Mouse (Mus musculus): Measurements from ENCODE around the gene Arhgef17. TPM values are rescaled to one million over a fixed set of nuclear protein-coding genes. Genes with fewer than 3 reads are reported as not detected.
A peak's percentile ranks its signal among the peaks of the same experiment; 100 is the strongest.

The Arhgef17 gene
- 6.5 TPM in 2 replicates for polyA plus RNA-seq (2016; fragmentation: Nextera tagmentation; extraction: Ambion mirVana)

DNA sequence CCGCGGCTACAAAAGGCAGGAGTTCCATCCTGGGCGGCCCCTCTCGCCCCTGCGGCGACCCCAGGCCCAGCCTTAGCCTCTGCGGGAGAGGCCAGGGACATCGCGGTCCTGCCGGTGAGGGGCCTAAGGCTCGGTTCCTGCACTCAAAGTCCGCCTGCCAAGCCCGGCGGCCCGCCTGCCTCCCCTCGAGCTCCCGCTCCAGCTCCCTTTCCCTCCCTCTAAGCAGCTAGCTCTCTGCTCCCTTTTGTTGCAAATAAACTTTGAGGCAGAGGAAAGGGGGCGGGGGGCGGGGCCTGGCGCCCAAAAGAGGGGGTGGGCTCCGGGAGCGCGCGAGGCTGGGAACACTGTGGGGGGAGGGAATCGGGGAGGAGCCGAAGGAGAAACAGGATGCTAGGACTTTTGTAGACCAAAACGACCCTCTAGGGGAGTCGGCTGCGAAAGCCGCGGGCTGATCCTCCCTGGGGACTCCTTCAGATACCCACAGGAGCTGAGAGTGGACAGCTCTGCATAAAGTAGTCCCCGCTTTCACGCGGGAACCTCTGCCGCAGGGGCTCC is at the start of gene Arhgef17:
TSS of gene Arhgef17 (minus strand) at position 182 of the 555 bp plus-strand sequence.
- peaks cover 26% of the 10 kb centered on the region for H3K36me3 ChIP-seq (replicated peaks)
- peak within 1 kb of the TSS; percentile 98 for H3K27ac ChIP-seq
- peaks cover 62% of the 10 kb centered on the region for H3K4me1 ChIP-seq
- DNase-seq (ENCODE audit: extremely low spot score, low spot score), result peak; percentile 93
- H3K27me3 ChIP-seq (ENCODE audit: poor library complexity, severe bottlenecking), result peaks cover 34% of the 10 kb centered on the region
- WGBS, result under 1% methylated on average over 34 of the region's 35 CpGs
- H3K4me3 ChIP-seq, result peak within 1 kb of the TSS; percentile 84
- H3K9me3 ChIP-seq, result no peaks in the 10 kb centered on the region

DNA sequence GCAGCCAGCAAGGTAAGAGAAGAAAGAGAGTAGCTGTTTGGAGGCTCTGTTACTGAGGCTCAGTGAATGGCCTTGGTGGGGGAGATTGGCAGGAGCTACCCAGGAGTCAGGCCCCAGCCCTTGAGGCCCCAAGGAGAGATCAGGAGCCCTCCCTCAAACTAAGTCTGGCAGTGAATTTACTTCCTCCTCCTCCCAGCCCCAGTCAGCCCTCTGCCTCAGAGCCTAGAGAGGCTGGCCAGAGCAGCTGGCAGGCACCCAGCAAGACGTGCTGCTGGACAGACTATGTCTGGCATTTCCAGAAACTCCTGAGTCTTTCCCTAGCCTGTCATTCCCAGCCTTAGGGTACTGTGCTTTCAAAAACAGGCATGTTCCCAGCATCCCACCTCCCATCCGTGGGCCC is 47.3 kb upstream of the Arhgef17 start:
- WGBS, result 60% methylated on average over 2 of the region's 2 CpGs
- Histone ChIP-seq H3K27me3 (ENCODE audit: poor library complexity, severe bottlenecking) (peaks cover 25% of the 10 kb centered on the region), H3K27ac (no peak overlapping the region), H3K36me3 (replicated peaks) (no peaks in the 10 kb centered on the region), H3K4me1 (peaks cover 9% of the 10 kb centered on the region), H3K4me3 (no peak overlapping the region), H3K9me3 (no peaks in the 10 kb centered on the region)
- no peak for DNase-seq (ENCODE audit: extremely low spot score, low spot score)

DNA sequence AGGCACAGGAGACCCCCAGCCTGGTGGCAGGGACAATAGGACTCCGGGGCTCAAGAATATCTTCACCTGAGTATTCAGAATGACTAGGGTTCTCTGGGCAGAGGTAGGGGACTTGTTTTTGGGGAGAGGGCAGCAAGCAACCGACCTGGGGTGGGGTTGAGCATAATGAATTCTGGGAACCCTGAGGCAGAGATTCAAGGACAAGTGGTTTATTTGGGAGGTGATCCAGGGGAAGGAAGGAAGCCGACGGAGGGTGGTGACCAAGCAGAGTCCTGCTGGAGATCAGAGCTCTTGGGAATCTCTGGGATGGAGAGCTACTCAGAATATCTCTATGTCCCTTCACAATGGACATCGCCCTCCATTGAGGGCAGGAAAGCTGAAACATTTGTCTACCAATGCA is 46.3 kb upstream of the Arhgef17 start:
- no peaks in the 10 kb centered on the region for H3K36me3 ChIP-seq (replicated peaks)
- H3K9me3 ChIP-seq, result no peaks in the 10 kb centered on the region
- no peak for DNase-seq (ENCODE audit: extremely low spot score, low spot score)
- no peak overlapping the region for H3K27ac ChIP-seq
- peaks cover 35% of the 10 kb centered on the region for H3K27me3 ChIP-seq (ENCODE audit: poor library complexity, severe bottlenecking)
- 90% methylated on average over 5 of the region's 5 CpGs for WGBS
- peaks cover 12% of the 10 kb centered on the region for H3K4me1 ChIP-seq
- no peak overlapping the region for H3K4me3 ChIP-seq

DNA sequence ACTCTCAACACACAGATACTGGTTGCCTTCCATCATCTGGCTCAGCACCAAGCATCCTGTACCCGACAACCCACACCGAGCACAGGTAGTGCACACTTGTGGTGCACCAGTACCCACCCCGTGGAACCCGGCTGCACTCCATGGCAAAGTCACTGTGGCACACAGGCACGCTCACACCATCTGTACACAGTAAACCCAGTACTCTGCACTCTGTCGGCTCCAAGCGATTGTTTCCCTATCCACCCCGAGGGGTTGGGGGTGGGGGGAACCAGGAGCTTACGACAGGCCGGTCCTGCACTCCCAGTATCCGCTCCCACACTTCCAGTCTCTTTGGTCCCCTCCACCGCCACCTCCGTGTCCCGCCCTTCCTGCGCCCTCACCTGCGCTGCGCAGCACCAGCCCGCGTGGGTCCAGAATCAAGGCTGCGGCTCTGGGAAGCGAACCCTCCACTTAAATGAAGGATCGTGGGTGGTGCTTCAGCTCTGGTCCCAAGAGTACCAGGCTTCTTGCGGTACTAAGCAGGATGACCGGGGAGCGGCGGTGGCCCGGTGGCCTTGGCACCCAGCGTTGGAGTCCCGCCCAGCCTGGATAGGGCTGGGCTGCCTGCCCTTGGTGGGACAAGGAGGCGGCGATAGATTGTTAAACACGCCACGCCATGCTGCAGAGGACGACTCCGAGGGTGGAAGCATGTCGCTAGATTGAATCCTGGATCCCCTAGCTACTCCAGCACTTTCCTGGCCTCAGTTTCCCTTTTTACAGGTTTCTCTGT is 42.4 kb upstream of the Arhgef17 start, which contains the start of gene P2ry6:
TSS of gene P2ry6 (minus strand) at position 515 of the 769 bp plus-strand sequence.
- no peaks in the 10 kb centered on the region for H3K9me3 ChIP-seq
- 5% methylated on average over 36 of the region's 36 CpGs for WGBS
- DNase-seq (ENCODE audit: extremely low spot score, low spot score), result no peak
- H3K4me3 ChIP-seq, result peak within 1 kb of the TSS; percentile 50
- 0 out of 2 replicates have a peak within 1 kb of the TSS, but pooled peaks have one; percentile 44 for H3K27ac ChIP-seq
- H3K27me3 ChIP-seq (ENCODE audit: poor library complexity, severe bottlenecking), result peaks cover 62% of the 10 kb centered on the region
- peaks cover 12% of the 10 kb centered on the region for H3K4me1 ChIP-seq
- H3K36me3 ChIP-seq (replicated peaks), result no peaks in the 10 kb centered on the region

DNA sequence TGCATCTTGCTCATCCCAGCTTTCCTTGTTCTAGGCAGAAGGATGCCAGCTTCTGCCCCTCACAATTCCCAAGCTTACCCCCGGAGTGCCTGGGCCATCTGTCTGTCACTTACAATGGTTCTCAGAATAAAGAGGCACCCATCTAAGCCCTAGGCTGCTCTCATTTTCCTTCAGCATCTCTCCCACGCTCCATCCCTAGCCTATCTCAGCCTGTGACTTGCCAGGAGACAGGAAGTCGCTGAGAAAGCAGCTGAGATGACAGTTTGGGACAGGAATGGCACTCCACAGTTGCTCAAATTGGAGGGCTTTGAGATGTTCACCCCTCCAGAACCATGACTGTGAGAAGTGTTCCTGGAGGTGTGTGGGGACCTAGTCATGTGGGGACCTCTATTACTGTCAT is 41.0 kb upstream of the Arhgef17 start:
- WGBS, result 42% methylated on average over 3 of the region's 3 CpGs
- H3K27me3 ChIP-seq (ENCODE audit: poor library complexity, severe bottlenecking), result peaks cover 63% of the 10 kb centered on the region

DNA sequence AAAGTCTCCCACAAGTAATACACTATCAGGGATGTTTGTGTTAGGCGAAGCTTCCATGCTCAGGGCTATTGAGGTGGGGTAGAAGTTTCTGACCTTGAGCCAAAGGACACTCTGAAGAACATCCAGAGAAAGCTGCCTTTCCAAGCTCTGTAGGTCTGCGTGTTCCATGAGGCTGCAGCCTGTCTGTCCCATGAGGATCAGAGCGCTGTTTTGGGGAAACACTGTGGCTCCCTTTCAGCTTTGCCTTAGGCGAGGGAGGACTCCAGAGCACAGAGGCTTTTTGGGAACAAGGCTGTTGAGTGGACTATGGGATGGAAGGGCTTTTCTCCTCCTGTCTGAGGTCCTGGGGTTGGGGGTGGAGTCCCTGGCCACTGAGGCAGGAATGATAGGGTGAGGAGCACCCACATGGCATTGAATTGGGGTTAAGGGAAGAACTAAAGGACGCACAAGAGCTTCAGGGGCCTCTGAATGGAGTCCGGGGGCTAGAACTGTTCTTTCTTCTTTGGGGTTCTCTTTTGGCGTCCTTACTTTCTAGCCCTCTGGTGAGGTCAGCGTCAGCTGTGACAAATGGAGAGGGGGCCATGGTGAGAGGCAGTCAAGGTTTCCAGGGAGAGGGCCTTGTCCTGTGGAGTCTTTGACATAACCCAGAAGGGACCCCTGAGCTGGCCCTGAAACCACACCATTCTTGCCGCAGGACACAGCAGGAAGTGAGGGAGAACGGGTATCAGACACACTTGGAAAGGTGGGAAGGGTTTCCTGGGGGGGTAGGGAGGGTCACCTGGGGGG is 37.2 kb upstream of the Arhgef17 start:
- H3K4me1 ChIP-seq, result peaks cover 21% of the 10 kb centered on the region
- H3K36me3 ChIP-seq (replicated peaks), result no peaks in the 10 kb centered on the region
- H3K27ac ChIP-seq, result no peak overlapping the region
- no peak overlapping the region for H3K4me3 ChIP-seq
- WGBS, result 81% methylated on average over 10 of the region's 10 CpGs
- peaks cover 44% of the 10 kb centered on the region for H3K27me3 ChIP-seq (ENCODE audit: poor library complexity, severe bottlenecking)
- H3K9me3 ChIP-seq, result no peaks in the 10 kb centered on the region
- DNase-seq (ENCODE audit: extremely low spot score, low spot score), result no peak

More for the DNA sequence above, 41.0 kb upstream of the Arhgef17 start:
- no peak overlapping the region for H3K27ac ChIP-seq
- H3K4me1 ChIP-seq, result peaks cover 12% of the 10 kb centered on the region
- no peak for DNase-seq (ENCODE audit: extremely low spot score, low spot score)
- no peak overlapping the region for H3K4me3 ChIP-seq
- H3K36me3 ChIP-seq (replicated peaks), result no peaks in the 10 kb centered on the region
- no peaks in the 10 kb centered on the region for H3K9me3 ChIP-seq

DNA sequence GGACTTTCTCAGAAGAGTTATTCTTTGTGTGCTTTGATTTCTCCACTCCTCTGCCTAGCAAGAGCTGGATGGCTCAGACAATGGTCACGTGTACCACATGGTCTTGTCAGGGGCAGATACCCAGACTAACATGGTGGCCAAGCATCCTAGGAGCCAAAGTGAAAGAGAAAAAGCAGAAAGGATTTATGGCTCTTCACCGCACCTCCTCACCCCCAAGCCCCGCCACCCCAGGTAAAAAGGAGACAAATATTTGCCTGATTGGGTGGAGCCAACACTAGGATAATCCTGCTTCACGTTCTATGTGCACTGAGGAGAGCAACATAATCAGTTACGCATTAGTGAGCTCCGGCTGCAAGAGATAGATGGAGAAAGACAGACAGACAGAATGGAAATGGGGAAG is 36.5 kb upstream of the Arhgef17 start:
- 83% methylated on average over 6 of the region's 6 CpGs for WGBS
- H3K4me3 ChIP-seq, result no peak overlapping the region
- H3K9me3 ChIP-seq, result no peaks in the 10 kb centered on the region
- H3K4me1 ChIP-seq, result peaks cover 22% of the 10 kb centered on the region
- DNase-seq (ENCODE audit: extremely low spot score, low spot score), result no peak
- no peak overlapping the region for H3K27ac ChIP-seq
- H3K27me3 ChIP-seq (ENCODE audit: poor library complexity, severe bottlenecking), result peaks cover 37% of the 10 kb centered on the region
- no peaks in the 10 kb centered on the region for H3K36me3 ChIP-seq (replicated peaks)

DNA sequence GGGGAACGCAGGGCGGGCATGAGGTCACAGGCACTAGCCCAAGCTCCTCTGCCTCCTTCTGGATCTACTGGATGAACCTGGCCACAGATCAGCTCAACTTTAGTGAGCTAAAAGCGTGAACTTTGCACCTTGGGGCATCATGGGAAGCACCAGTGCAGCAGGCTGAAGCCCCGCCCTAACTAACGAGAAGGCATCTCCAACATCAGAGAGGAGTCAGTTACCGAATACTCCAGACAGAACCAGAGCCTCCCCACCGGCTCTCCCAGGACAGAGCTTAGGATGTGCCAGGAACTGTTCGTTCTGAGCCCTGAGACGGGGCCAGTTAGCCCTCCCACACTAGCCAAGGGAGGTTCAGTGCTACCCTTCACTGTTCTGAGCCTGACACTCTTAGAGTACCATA is 35.9 kb upstream of the Arhgef17 start:
- Histone ChIP-seq H3K36me3 (replicated peaks) (no peaks in the 10 kb centered on the region), H3K9me3 (no peaks in the 10 kb centered on the region), H3K27ac (no peak overlapping the region), H3K4me3 (no peak overlapping the region), H3K27me3 (ENCODE audit: poor library complexity, severe bottlenecking) (peaks cover 32% of the 10 kb centered on the region), H3K4me1 (peaks cover 22% of the 10 kb centered on the region)
- 82% methylated on average over 9 of the region's 9 CpGs for WGBS
- no peak for DNase-seq (ENCODE audit: extremely low spot score, low spot score)

DNA sequence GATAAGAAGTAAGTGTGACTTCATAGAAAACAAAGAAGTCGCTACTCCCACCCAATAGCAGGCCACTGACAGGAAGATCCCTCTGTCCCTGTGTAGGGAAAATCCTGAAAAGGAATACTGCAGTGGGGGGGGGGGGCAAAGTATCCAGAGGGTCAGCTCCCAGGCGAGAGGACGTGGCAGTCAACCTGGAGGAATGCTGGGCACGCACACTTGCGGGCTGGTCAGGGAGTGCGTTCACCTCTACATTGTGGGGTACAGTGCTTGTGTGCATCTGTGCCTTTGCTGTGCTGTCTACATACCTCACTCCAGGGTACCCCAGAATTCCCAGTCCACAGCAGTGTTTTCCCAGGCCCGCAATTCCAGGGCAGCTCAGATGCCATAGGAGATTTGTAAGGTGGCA is 34.1 kb upstream of the Arhgef17 start:
- H3K4me3 ChIP-seq, result no peak overlapping the region
- H3K9me3 ChIP-seq, result no peaks in the 10 kb centered on the region
- no peak for DNase-seq (ENCODE audit: extremely low spot score, low spot score)
- H3K36me3 ChIP-seq (replicated peaks), result no peaks in the 10 kb centered on the region
- H3K27me3 ChIP-seq (ENCODE audit: poor library complexity, severe bottlenecking), result peaks cover 15% of the 10 kb centered on the region; the same call in 1 of the 2 replicates
- WGBS, result 63% methylated on average over 7 of the region's 7 CpGs
- peaks cover 22% of the 10 kb centered on the region for H3K4me1 ChIP-seq
- H3K27ac ChIP-seq, result no peak overlapping the region

DNA sequence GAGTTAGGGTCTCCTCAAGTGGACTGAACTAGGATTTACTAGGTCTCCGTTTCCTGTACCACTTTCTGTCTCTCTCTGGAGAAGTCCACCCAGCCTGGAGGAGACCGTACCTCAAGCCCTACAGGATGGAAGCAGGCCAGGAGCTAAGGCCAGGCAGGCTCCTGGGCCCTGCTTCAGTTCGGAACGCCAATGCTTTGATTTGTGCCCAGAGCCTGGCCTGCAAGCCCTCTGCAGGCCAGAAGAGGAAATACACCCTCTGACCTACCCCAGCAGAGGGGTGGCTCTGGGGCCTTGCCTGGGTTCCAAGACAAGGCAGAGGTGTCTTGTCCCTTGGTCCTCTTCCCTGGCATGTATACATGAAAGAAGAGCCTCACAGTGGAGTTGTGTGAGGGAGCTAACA is 33.2 kb upstream of the Arhgef17 start:
- peak; percentile 40 for DNase-seq (ENCODE audit: extremely low spot score, low spot score)
- 21% methylated on average over 4 of the region's 4 CpGs for WGBS
- H3K36me3 ChIP-seq (replicated peaks), result no peaks in the 10 kb centered on the region
- H3K4me3 ChIP-seq, result no peak overlapping the region
- H3K27ac ChIP-seq, result no peak overlapping the region
- peaks cover 9% of the 10 kb centered on the region; the same call in 1 of the 2 replicates for H3K27me3 ChIP-seq (ENCODE audit: poor library complexity, severe bottlenecking)
- H3K4me1 ChIP-seq, result peaks cover 22% of the 10 kb centered on the region
- no peaks in the 10 kb centered on the region for H3K9me3 ChIP-seq

DNA sequence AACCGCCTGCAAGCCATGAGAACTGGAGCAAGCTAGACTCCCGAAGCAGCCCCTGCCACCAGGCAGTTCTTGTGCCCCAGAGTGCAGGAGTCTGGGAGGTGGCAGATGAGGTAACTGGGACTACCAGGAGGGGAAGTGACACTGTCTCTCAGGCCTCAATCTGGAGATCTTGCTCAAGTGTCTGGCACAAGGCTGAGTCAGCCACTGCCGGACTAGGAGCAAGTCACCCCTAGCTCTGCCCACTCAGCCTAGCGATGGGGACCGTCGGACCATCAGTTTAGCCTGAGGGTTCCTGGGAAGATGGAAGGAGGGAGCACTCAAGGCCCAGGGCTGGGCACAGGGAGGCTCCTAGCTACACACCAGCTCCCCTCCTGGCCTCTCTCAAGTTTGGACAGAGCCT is 32.3 kb upstream of the Arhgef17 start:
- Histone ChIP-seq H3K36me3 (replicated peaks) (no peaks in the 10 kb centered on the region), H3K27ac (peak overlapping the region; percentile 60; the same call in 1 of the 2 replicates), H3K27me3 (ENCODE audit: poor library complexity, severe bottlenecking) (peaks cover 9% of the 10 kb centered on the region; the same call in 1 of the 2 replicates), H3K9me3 (no peaks in the 10 kb centered on the region), H3K4me1 (peaks cover 22% of the 10 kb centered on the region), H3K4me3 (no peak overlapping the region)
- 79% methylated on average over 6 of the region's 6 CpGs for WGBS
- DNase-seq (ENCODE audit: extremely low spot score, low spot score), result no peak

DNA sequence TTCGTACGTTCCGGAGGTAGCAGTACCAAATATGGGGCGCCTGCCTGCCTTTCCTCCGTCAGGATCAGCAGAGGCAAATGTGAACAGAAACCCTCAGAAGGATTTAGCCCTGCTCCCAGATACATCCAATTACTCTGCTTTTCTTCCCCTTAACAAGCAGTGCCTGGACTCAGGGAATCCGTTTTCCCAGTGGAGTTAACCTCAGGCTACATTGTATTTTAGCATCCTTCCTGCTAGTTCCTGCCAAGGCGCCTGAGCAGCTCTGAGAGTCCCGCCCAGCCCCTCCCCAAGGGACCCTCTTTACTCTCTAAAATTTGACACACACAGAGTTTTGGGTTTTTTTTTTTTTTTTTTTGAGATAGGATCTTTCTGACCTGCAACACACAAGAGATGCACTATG is 31.5 kb upstream of the Arhgef17 start:
- Histone ChIP-seq H3K36me3 (replicated peaks) (no peaks in the 10 kb centered on the region), H3K4me1 (peaks cover 22% of the 10 kb centered on the region), H3K27me3 (ENCODE audit: poor library complexity, severe bottlenecking) (peaks cover 7% of the 10 kb centered on the region; the same call in 1 of the 2 replicates), H3K27ac (0 out of 2 replicates have a peak overlapping the region, but pooled peaks have one; percentile 21), H3K9me3 (no peaks in the 10 kb centered on the region), H3K4me3 (no peak overlapping the region)
- WGBS, result 72% methylated on average over 8 of the region's 8 CpGs
- DNase-seq (ENCODE audit: extremely low spot score, low spot score), result no peak

All from forebrain, embryonic 10.5 days (tissue).